Comparison of ENCODE assay signal across 10 mouse cellular contexts in genomic region chr15:93272948-93273347, GRCm38 (mm10). TPM values are rescaled to one million over a fixed set of nuclear protein-coding genes. Genes with fewer than 3 reads are reported as not detected.
DNase-seq lines count a peak whose midpoint lies in the region; ATAC-seq lines count a peak whose summit lies in the region.
"Had no signal": no experiment of that assay in that cellular context is flagged by ENCODE, and none has a peak within 500 bp of the region (broad histone marks: within the 10 kb centered on the region; RNA-seq: fewer than 3 reads in every experiment).

No protein-coding gene starts in this region.

- H3K36me3 ChIP-seq in heart, embryonic 12.5 days = peaks cover 6% of the 10 kb centered on the region
- peaks cover 17% of the 10 kb centered on the region for H3K36me3 ChIP-seq in megakaryocyte, embryonic 14.5 days (replicated peaks; ENCODE audit: low read length)
- peaks cover 8% of the 10 kb centered on the region; the same call in 1 of the 2 replicates for H3K36me3 ChIP-seq in limb, embryonic 13.5 days
- no peaks in the 10 kb centered on the region for H3K36me3 ChIP-seq in stomach, embryonic 14.5 days (ENCODE audit: control insufficient read depth, insufficient read depth, low read length)

- H3K27me3 ChIP-seq in heart, embryonic 12.5 days (replicated peaks) = no peaks in the 10 kb centered on the region
- H3K27me3 ChIP-seq in megakaryocyte, embryonic 14.5 days (replicated peaks) = no peaks in the 10 kb centered on the region
- H3K27me3 ChIP-seq in limb, embryonic 13.5 days = no peaks in the 10 kb centered on the region
- no peaks in the 10 kb centered on the region for H3K27me3 ChIP-seq in stomach, embryonic 14.5 days (ENCODE audit: control insufficient read depth, insufficient read depth, low read length)

- no peak for ATAC-seq in heart, embryonic 12.5 days (ENCODE audit: insufficient number of reproducible peaks, low FRiP score)
- no peak for ATAC-seq in megakaryocyte, adult 5-6 weeks (ENCODE audit: poor library complexity, severe bottlenecking)
- no peak for ATAC-seq in limb, embryonic 13.5 days (ENCODE audit: low FRiP score, low read depth)
- no peak for ATAC-seq in stomach, embryonic 14.5 days (ENCODE audit: insufficient number of reproducible peaks, insufficient read depth, low FRiP score, low read depth)

- WGBS in heart, embryonic 12.5 days = 70% methylated on average over 9 of the region's 9 CpGs
- WGBS in limb, embryonic 13.5 days = 90% methylated on average over 9 of the region's 9 CpGs
- 80% methylated on average over 9 of the region's 9 CpGs for whole genome bisulfite sequencing in stomach, embryonic 14.5 days

- intact Hi-C loops in heart, postnatal 10 days (cut with DNase I) = loop anchor here (5.0 kb wide), 1 partner anchor 244 kb away; no protein-coding TSS in a partner anchor

- H3K9ac ChIP-seq in heart, embryonic 12.5 days = no peak overlapping the region
- no peak overlapping the region for H3K9ac ChIP-seq in limb, embryonic 13.5 days
- no peak overlapping the region for H3K9ac ChIP-seq in stomach, embryonic 14.5 days (replicated peaks; ENCODE audit: low read depth, low read length)

- H3K27ac ChIP-seq in heart, embryonic 12.5 days (ENCODE audit: poor library complexity, severe bottlenecking) = no peak overlapping the region
- H3K27ac ChIP-seq in limb, embryonic 13.5 days = no peak overlapping the region
- H3K27ac ChIP-seq in stomach, embryonic 14.5 days (ENCODE audit: low read length) = no peak overlapping the region

- no peak for DNase-seq in heart, postnatal 10 days
- no peak for DNase-seq in right cerebral cortex, postnatal 4 days
- DNase-seq in adrenal gland, postnatal 10 days = no peak
- DNase-seq: cerebellum, postnatal 10 days; kidney, adult 11 months had no signal

- H3K9me3 ChIP-seq in heart, embryonic 12.5 days (replicated peaks) = no peaks in the 10 kb centered on the region
- H3K9me3 ChIP-seq in megakaryocyte, embryonic 14.5 days = no peaks in the 10 kb centered on the region
- H3K9me3 ChIP-seq in limb, embryonic 13.5 days = no peaks in the 10 kb centered on the region
- H3K9me3 ChIP-seq in stomach, embryonic 14.5 days (ENCODE audit: control insufficient read depth, low read depth, low read length) = no peaks in the 10 kb centered on the region

- H3K4me2 ChIP-seq in heart, embryonic 12.5 days = peak overlapping the region; percentile 23; the same call in 1 of the 2 replicates
- H3K4me2 ChIP-seq in limb, embryonic 13.5 days (replicated peaks) = peak overlapping the region; percentile 68
- peak overlapping the region; percentile 57; the same call in 1 of the 2 replicates for H3K4me2 ChIP-seq in stomach, embryonic 14.5 days (replicated peaks; ENCODE audit: low read depth, low read length)

- 0 out of 2 replicates have a peak overlapping the region, but pooled peaks have one; percentile 5 for H3K4me3 ChIP-seq in heart, embryonic 12.5 days
- H3K4me3 ChIP-seq in megakaryocyte, embryonic 14.5 days (replicated peaks) = peak overlapping the region; percentile 14
- no peak overlapping the region for H3K4me3 ChIP-seq in limb, embryonic 13.5 days
- H3K4me3 ChIP-seq in stomach, embryonic 14.5 days (ENCODE audit: low read depth, low read length) = 0 out of 2 replicates have a peak overlapping the region, but pooled peaks have one; percentile 87

- H3K4me1 ChIP-seq in heart, embryonic 12.5 days (replicated peaks) = peaks cover 26% of the 10 kb centered on the region
- peaks cover 72% of the 10 kb centered on the region for H3K4me1 ChIP-seq in megakaryocyte, embryonic 14.5 days
- H3K4me1 ChIP-seq in limb, embryonic 13.5 days = peaks cover 43% of the 10 kb centered on the region
- peaks cover 17% of the 10 kb centered on the region for H3K4me1 ChIP-seq in stomach, embryonic 14.5 days (ENCODE audit: control insufficient read depth, insufficient read depth, low read length)

RNA-seq across cellular contexts. Expression of gene Gxylt1, which starts 2.0 kb away (rescaled TPM):
- 17.2 and 17.7 TPM in 2 replicates for polyA plus RNA-seq in heart, embryonic 12.5 days (2016; fragmentation: Nextera tagmentation; extraction: Ambion mirVana)
- total RNA-seq in heart, postnatal 10 days (2021) = 10 to 100 TPM; 13.7 to 15.0 TPM
- polyA plus RNA-seq in megakaryocyte, embryonic 14.5 days (2012; ENCODE audit: insufficient read depth, low replicate concordance) = 0.70 TPM in 1 of 2 replicates, not detected in the other
- total RNA-seq in megakaryocyte, adult 5-6 weeks (2015) = 25.5 and 26.4 TPM in 2 replicates
- 38.9 and 50.1 TPM in 2 replicates for total RNA-seq in megakaryocyte, adult 5-6 weeks (2017)
- polyA plus RNA-seq in limb, embryonic 13.5 days (2015; fragmentation: Nextera tagmentation; extraction: Ambion mirVana) = 17.6 and 18.0 TPM in 2 replicates
- polyA plus RNA-seq in stomach, embryonic 14.5 days (2014; fragmentation: Nextera tagmentation; extraction: Ambion mirVana) = 16.1 and 16.2 TPM in 2 replicates
- 10 to 100 TPM; 22.5 to 26.8 TPM for total RNA-seq in adrenal gland, postnatal 10 days (2021)

Comparison
In these comparisons a context has a peak if more than half of its experiments do, and no peak if none do; other contexts are left out.
1. RNA of gene Gxylt1, which starts 2.0 kb away (polyA plus RNA-seq): 17.6 to 18.0 TPM in limb, embryonic 13.5 days, 17.2 to 17.7 TPM in heart, embryonic 12.5 days and 16.1 to 16.2 TPM in stomach, embryonic 14.5 days; 0.70 TPM in megakaryocyte, embryonic 14.5 days; every median in the first group is over 10 times any median in the second.
2. Peak in every context shown above with its lines, with median percentiles within 50 percentile points of each other: H3K4me2 ChIP-seq.